Mouse (Mus musculus): Measurements from ENCODE around the gene Eva1c.

Eva1c gene

GRCm38 (mm10) chr16:90878135-90878860 lies 51.8 kb downstream of the Eva1c start:
- POLR2A ChIA-PET = interaction anchor here in 2 of 4 experiments (0.6 to 0.8 kb wide), 4 partner anchors 13 to 48 kb away, joined by 3 to 5 read pairs (median 3); no protein-coding TSS in a partner anchor
- CTCF ChIA-PET = interaction anchor here in 3 of 4 experiments (0.7 to 1.2 kb wide), 3 partner anchors 9 to 115 kb away, joined by 3 read pairs; no protein-coding TSS in a partner anchor

- CTCF ChIA-PET = interaction anchor here in 1 of 4 experiments (0.6 kb wide), 1 partner anchor 478 kb away, joined by 3 read pairs; no protein-coding TSS in a partner anchor
- POLR2A ChIA-PET = interaction anchor here in 1 of 4 experiments (0.7 kb wide), 1 partner anchor 298 kb away, joined by 4 read pairs; no protein-coding TSS in a partner anchor
Measured at GRCm38 (mm10) chr16:90882501-90882977, 56.0 kb downstream of the Eva1c start.

- CTCF ChIA-PET = no interaction called here
- POLR2A ChIA-PET = no interaction called here
Measured at GRCm38 (mm10) chr16:90885351-90885750, 58.8 kb downstream of the Eva1c start.

- CTCF ChIA-PET = no interaction called here
- POLR2A ChIA-PET = interaction anchor here in 1 of 4 experiments (0.6 kb wide), 1 partner anchor 379 kb away, joined by 5 read pairs; no protein-coding TSS in a partner anchor
Measured at GRCm38 (mm10) chr16:90885781-90886565, 59.5 kb downstream of the Eva1c start.

- ChIA-PET POLR2A (interaction anchor here in 2 of 4 experiments (0.6 to 1.1 kb wide), 3 partner anchors 12 to 19 kb away, joined by 3 to 5 read pairs (median 3); no protein-coding TSS in a partner anchor), CTCF (interaction anchor here in 1 of 4 experiments (0.6 kb wide), 1 partner anchor 405 kb away, joined by 3 read pairs; no protein-coding TSS in a partner anchor)
Measured at GRCm38 (mm10) chr16:90890683-90891082, 64.2 kb downstream of the Eva1c start.

GRCm38 (mm10) chr16:90891601-90892000 lies 65.1 kb downstream of the Eva1c start:
- ChIA-PET CTCF (interaction anchor here in 2 of 4 experiments (0.5 to 0.6 kb wide), 2 partner anchors 65 to 159 kb away, joined by 4 to 6 read pairs; partner anchors contain the start of gene Eva1c (in 1 of the 2)), POLR2A (no interaction called here)

GRCm38 (mm10) chr16:90892081-90892480 lies 65.6 kb downstream of the Eva1c start:
- ChIA-PET CTCF (no interaction called here), POLR2A (no interaction called here)

- CTCF ChIA-PET = interaction anchor here in 1 of 4 experiments (0.7 kb wide), 1 partner anchor 80 kb away, joined by 4 read pairs; no protein-coding TSS in a partner anchor
- POLR2A ChIA-PET = interaction anchor here in 1 of 4 experiments (1.5 kb wide), 1 partner anchor 673 kb away, joined by 3 read pairs; the partner anchor contains the start of gene Sod1
Measured at GRCm38 (mm10) chr16:90893019-90893418, 66.5 kb downstream of the Eva1c start.

- ChIA-PET POLR2A (interaction anchor here in 2 of 4 experiments (0.5 to 1.5 kb wide), 2 partner anchors 18 to 673 kb away, joined by 3 read pairs; partner anchors contain the start of gene Sod1 (in 1 of the 2)), CTCF (interaction anchor here in 1 of 4 experiments (0.7 kb wide), 1 partner anchor 79 kb away, joined by 4 read pairs; no protein-coding TSS in a partner anchor)
Measured at GRCm38 (mm10) chr16:90893792-90894191, 67.3 kb downstream of the Eva1c start.

- POLR2A ChIA-PET = interaction anchor here in 3 of 4 experiments (0.6 to 1.1 kb wide), 4 partner anchors 35 to 48 kb away, joined by 3 read pairs; partner anchors contain the start of gene Cfap298 (in 2 of the 3)
- CTCF ChIA-PET = interaction anchor here in 1 of 4 experiments (0.6 kb wide), 1 partner anchor 255 kb away, joined by 3 read pairs; no protein-coding TSS in a partner anchor
Measured at GRCm38 (mm10) chr16:90897651-90898050, 71.1 kb downstream of the Eva1c start.

- POLR2A ChIA-PET = interaction anchor here in 3 of 4 experiments (0.5 to 1.1 kb wide), 5 partner anchors 10 to 47 kb away, joined by 3 to 5 read pairs (median 3); no protein-coding TSS in a partner anchor
- CTCF ChIA-PET = interaction anchor here in 3 of 4 experiments (0.6 to 0.7 kb wide), 3 partner anchors 26 to 1071 kb away, joined by 3 to 6 read pairs (median 6); no protein-coding TSS in a partner anchor
Measured at GRCm38 (mm10) chr16:90899498-90899897, 73.0 kb downstream of the Eva1c start.

- POLR2A ChIA-PET = interaction anchor here in 3 of 4 experiments (0.6 to 0.9 kb wide), 3 partner anchors 46 to 84 kb away, joined by 4 read pairs; no protein-coding TSS in a partner anchor
- CTCF ChIA-PET = interaction anchor here in 1 of 4 experiments (0.5 kb wide), 1 partner anchor 217 kb away, joined by 3 read pairs; no protein-coding TSS in a partner anchor
Measured at GRCm38 (mm10) chr16:90901364-90901763, 74.8 kb downstream of the Eva1c start.

GRCm38 (mm10) chr16:90903300-90903699 lies 76.8 kb downstream of the Eva1c start:
- POLR2A ChIA-PET = interaction anchor here (0.6 to 2.0 kb wide), 10 partner anchors 13 to 683 kb away, joined by 3 to 8 read pairs (median 4); partner anchors contain the start of genes Cfap298 (in 2 of the 4) and Sod1 (in 1 of the 4)
- CTCF ChIA-PET = interaction anchor here in 3 of 4 experiments (1.0 to 2.2 kb wide), 3 partner anchors 21 to 22 kb away, joined by 3 to 9 read pairs (median 5); no protein-coding TSS in a partner anchor

- POLR2A ChIA-PET = interaction anchor here in 1 of 4 experiments (0.5 to 1.7 kb wide), 2 partner anchors 21 to 103 kb away, joined by 3 read pairs; no protein-coding TSS in a partner anchor
- CTCF ChIA-PET = no interaction called here
Measured at GRCm38 (mm10) chr16:90907250-90907649, 80.7 kb downstream of the Eva1c start.

GRCm38 (mm10) chr16:90910855-90911533 lies 84.5 kb downstream of the Eva1c start:
- ChIA-PET POLR2A (interaction anchor here in 3 of 4 experiments (0.6 to 4.1 kb wide), 7 partner anchors 11 to 135 kb away, joined by 3 to 18 read pairs (median 4); partner anchors contain the start of gene Cfap298 (in 2 of the 3)), CTCF (interaction anchor here in 1 of 4 experiments (1.4 kb wide), 1 partner anchor 14 kb away, joined by 6 read pairs; no protein-coding TSS in a partner anchor)

- ChIA-PET CTCF (interaction anchor here in 1 of 4 experiments (1.4 kb wide), 1 partner anchor 14 kb away, joined by 6 read pairs; no protein-coding TSS in a partner anchor), POLR2A (interaction anchor here in 3 of 4 experiments (0.6 to 4.1 kb wide), 8 partner anchors 10 to 299 kb away, joined by 3 to 18 read pairs (median 4); partner anchors contain the start of gene Cfap298 (in 3 of the 3))
Measured at GRCm38 (mm10) chr16:90911766-90912165, 85.2 kb downstream of the Eva1c start.

- ChIA-PET CTCF (interaction anchor here in 2 of 4 experiments (1.1 to 1.3 kb wide), 3 partner anchors 8 to 518 kb away, joined by 3 to 5 read pairs (median 4); no protein-coding TSS in a partner anchor), POLR2A (interaction anchor here (0.5 to 3.0 kb wide), 11 partner anchors 8 to 526 kb away, joined by 3 to 12 read pairs (median 3); partner anchors contain the start of gene Cfap298 (in 3 of the 4))
Measured at GRCm38 (mm10) chr16:90916040-90916481, 89.5 kb downstream of the Eva1c start.

Measured in embryonic stem cell, embryonic (primary cell).